Mouse (Mus musculus) midbrain, embryonic 10.5 days (tissue): ENCODE results near the gene Ppp1ca. TPM values are rescaled to one million over a fixed set of nuclear protein-coding genes. Genes with fewer than 3 reads are reported as not detected.
A peak's percentile ranks its signal among the peaks of the same experiment; 100 is the strongest.

ENCODE experiments used
- DNase-seq: peaks from one replicate; pipeline ENCODE4 v3.0.0-alpha.2; 2017; ENCODE audit warnings: low spot score
- H3K27ac ChIP-seq: fragments of 300-500 bp; sonication (generic); replicated peaks from 2 replicates; pipeline ENCODE4 v1.5.1; 2016; ENCODE audit warnings: mild to moderate bottlenecking
- H3K27me3 ChIP-seq: fragments of 300-500 bp; sonication (generic); 2 replicates; pipeline ENCODE4 v1.6.1; 2016; ENCODE audit warnings: low read depth, mild to moderate bottlenecking; ENCODE audit not compliant: poor library complexity, severe bottlenecking
- H3K36me3 ChIP-seq: fragments of 300-500 bp; sonication (generic); 2 replicates; pipeline ENCODE4 v1.6.1; 2016; ENCODE audit warnings: mild to moderate bottlenecking, moderate library complexity
- H3K4me1 ChIP-seq: fragments of 300-500 bp; sonication (generic); 2 replicates; pipeline ENCODE4 v1.6.1; 2016
- H3K4me3 ChIP-seq: fragments of 300-500 bp; sonication (generic); 2 replicates; pipeline ENCODE4 v1.5.1; 2016; ENCODE audit warnings: mild to moderate bottlenecking, moderate library complexity
- H3K9me3 ChIP-seq: fragments of 300-500 bp; sonication (generic); replicated peaks from 2 replicates; pipeline ENCODE4 v1.6.1; 2016; ENCODE audit warnings: mild to moderate bottlenecking
- WGBS: fragments of 180-500 bp; shearing (Covaris S2); methylation state at CpG from one replicate; pipeline ENCODE4 v1.1.7; 2016; 5-methylcytosine and 5-hydroxymethylcytosine counted together
- polyA plus RNA-seq: library from polyadenylated mRNA; unstranded; fragments of >200 nt; fragmentation: Nextera tagmentation; extraction: Ambion mirVana; gene quantifications from 2 replicates; pipeline ENCODE4 v1.2.1, GENCODE M21; 2016

Gene Ppp1ca
- polyA plus RNA-seq, 1 experiment from 2014 or later, result 1,059 TPM

DNA sequence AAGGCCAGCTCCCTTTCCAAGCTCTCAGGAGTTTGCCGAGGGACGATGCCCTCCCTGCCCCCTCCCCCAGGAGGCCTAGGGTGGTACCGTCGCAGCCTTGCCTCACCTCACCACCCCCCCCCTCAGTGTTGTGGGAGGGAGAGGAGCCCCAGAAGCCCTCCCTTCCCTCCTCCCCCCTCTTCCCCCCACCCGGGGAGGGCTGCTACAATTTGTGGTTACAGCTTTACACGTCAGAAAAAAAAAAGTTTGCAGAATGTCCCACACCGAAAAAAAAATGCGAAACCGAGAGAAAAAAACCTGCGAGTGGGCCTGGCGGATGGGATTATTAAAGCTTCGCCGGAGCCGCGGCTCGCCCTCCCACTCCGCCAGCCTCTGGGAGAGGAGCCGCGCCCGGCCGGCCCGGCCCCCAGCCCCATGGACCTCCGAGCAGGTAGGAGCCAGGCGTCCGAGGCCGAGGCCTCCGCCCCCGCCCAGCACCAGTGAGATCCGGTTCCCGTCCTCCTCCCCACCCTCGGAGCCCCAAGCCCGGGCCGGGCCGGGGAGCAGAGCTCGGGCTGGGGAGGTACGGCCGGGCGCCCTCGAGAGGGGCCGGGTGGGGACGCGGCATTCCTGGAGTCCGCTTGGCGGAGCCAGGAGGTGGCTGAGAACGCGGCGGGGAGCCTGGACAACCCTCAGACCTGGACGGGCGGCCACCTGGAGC is 22.4 kb downstream of the Ppp1ca start, which contains the start of the genes Clcf1 and AC109138.7:
TSS of gene Clcf1 (plus strand) at position 168 of the 700 bp plus-strand sequence.
TSS of gene AC109138.7 (plus strand) at position 287 of the 700 bp plus-strand sequence.
- H3K27me3 ChIP-seq, result peaks cover 92% of the 10 kb centered on the region
- under 1% methylated on average over 49 of the region's 49 CpGs for WGBS
- H3K4me3 ChIP-seq, result peak within 1 kb of the TSS; percentile 71
- no peaks in the 10 kb centered on the region for H3K36me3 ChIP-seq
- peak within 1 kb of the TSS; percentile 83 for H3K27ac ChIP-seq
- peak; percentile 62 for DNase-seq
- H3K9me3 ChIP-seq, result no peaks in the 10 kb centered on the region
- H3K4me1 ChIP-seq, result peaks cover 63% of the 10 kb centered on the region

DNA sequence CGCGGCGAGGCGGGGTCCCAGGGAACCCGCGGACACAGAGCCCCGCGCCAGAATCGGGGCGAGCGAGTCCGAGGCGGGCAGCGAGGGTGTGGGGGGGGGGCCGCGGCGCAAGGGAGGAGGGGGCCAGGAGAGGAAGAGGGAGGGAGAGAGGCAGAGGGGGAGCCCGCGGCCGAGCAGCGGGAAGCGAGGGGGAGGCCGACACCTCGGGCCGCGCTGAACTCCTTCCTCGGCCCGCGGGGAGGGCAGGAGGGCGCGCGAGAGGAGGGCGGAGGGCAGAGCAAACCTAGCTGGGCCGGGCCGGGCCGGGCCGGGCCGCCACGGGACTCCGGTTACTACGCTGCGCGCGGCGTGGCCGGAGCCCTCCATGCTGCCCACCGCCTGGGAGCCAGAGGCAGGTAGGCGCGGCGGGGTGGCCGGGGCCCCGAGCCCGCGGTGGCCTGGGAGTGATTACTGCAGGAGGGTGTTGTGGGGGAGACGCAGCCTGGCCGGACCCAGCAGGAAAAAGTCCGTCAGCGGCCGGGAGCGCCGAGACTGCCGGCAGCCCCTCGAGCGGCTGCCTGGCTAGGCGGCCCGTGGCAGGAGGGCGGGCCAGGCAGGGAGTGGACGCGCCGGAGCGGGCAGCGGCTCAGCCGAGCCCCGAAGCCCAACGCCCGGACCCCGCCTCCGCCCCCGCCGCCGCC is 23.0 kb downstream of the Ppp1ca start:
- WGBS, result 0% methylated on average over 63 of the region's 81 CpGs
- peaks cover 68% of the 10 kb centered on the region for H3K4me1 ChIP-seq

DNA sequence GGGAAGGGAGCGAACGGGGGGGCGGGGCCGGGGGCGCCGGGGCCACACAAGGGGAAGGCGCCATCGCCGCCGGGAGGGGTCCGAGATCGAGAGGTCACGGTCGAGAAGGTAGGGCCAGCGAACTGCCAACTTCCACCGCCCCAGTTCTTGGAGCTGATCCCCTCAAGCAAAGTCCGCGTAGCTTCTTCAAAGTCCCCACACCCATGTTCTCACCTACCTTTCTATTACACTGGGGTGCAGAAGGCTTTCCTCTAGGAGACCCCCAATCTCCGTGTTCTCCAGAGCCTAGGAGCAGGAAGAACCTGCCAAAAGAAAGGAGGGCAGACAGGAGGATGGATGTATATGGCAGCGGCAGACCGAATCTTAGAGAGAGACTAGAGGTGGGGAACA is 23.6 kb downstream of the Ppp1ca start:
- DNase-seq, result no peak
- H3K27ac ChIP-seq, result peak overlapping the region; percentile 83
- 4% methylated on average over 17 of the region's 21 CpGs for WGBS
- peaks cover 70% of the 10 kb centered on the region for H3K4me1 ChIP-seq
- H3K36me3 ChIP-seq, result no peaks in the 10 kb centered on the region
- no peaks in the 10 kb centered on the region for H3K9me3 ChIP-seq
- peak overlapping the region; percentile 71 for H3K4me3 ChIP-seq
- peaks cover 94% of the 10 kb centered on the region for H3K27me3 ChIP-seq

More for the DNA sequence above, 23.0 kb downstream of the Ppp1ca start:
- Histone ChIP-seq H3K9me3 (no peaks in the 10 kb centered on the region), H3K36me3 (no peaks in the 10 kb centered on the region), H3K4me3 (peak overlapping the region; percentile 71), H3K27ac (peak overlapping the region; percentile 83), H3K27me3 (peaks cover 94% of the 10 kb centered on the region)
- peak; percentile 69 for DNase-seq

DNA sequence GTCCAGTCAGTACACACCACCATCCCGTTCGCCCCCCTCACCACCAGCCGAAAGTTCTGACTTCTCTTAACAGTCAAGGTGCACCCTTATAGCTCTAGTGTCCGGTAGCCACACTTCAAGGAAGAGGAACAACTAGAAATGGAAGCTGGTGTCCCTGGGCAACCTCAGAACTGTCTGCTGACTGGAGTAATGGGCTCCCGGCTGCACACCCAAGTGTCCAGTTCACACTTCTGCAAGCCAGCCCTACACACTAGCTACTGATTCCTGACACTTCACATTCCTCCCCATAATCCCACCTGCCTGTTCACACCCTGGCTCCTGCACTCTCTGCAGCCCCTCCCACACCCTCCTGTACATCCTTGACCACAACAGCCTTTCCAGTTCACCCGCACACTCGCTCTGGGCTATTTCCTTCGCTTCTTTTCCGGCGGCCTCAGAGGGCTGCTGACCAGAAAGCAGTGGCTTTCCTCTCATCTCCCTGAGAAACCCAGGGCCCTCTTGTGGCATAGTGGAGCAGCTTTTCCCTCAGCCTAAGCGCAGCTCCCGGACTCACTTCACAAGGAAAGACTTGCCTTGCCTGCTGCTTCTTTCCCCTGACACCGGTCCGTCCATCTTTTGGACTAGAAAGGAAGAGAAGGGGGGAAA is 24.3 kb downstream of the Ppp1ca start:
- peaks cover 74% of the 10 kb centered on the region for H3K4me1 ChIP-seq
- H3K36me3 ChIP-seq, result no peaks in the 10 kb centered on the region
- 22% methylated on average over 14 of the region's 14 CpGs for WGBS
- H3K27me3 ChIP-seq, result peaks cover 94% of the 10 kb centered on the region
- H3K9me3 ChIP-seq, result no peaks in the 10 kb centered on the region
- H3K27ac ChIP-seq, result no peak overlapping the region
- DNase-seq, result peak; percentile 56
- peak overlapping the region; percentile 71; the same call in 1 of the 2 replicates for H3K4me3 ChIP-seq

DNA sequence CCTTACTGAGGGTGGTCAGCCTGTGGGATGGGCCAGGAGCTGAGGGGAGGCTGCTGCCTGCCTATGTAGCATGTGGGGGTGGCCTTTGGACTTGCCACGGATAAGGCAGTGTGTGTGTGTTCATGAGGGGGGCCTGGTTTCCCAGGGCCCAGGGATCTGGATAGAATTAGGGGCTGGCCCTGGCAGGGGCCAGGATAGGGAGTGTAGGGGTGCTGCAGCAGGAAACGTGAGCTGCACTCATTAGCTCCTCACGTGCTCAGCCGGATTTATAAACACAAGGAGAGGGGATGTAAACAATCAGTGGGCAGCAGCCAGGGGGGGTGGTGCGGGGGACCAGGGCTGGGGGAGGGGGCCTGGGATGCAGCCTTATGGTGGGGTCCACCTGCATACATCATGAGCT is 25.3 kb downstream of the Ppp1ca start:
- Histone ChIP-seq H3K27ac (no peak overlapping the region), H3K36me3 (no peaks in the 10 kb centered on the region), H3K4me3 (no peak overlapping the region), H3K9me3 (no peaks in the 10 kb centered on the region), H3K27me3 (peaks cover 94% of the 10 kb centered on the region), H3K4me1 (peaks cover 69% of the 10 kb centered on the region)
- DNase-seq, result no peak
- WGBS, result 10% methylated on average over 5 of the region's 5 CpGs

DNA sequence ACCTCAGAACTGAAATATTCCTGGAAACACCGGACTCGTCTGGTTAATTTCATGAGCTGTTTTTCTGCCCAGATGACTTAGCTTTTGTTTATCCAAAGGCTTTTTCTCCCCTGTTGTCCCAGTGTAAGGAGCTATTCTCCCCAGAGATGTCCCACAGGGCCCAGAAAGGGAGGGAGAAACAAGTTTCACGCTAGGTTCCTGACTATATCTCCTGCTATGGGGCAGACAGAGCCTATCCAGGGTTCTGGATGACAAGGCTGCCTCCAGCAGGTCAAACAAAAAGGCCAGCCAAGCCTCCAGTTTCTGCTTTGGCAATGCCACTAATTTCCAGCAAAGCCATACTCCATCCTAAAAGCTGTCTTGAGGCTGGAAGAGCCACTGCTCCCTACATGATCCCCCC is 26.0 kb downstream of the Ppp1ca start:
- no peak for DNase-seq
- no peak overlapping the region for H3K4me3 ChIP-seq
- H3K9me3 ChIP-seq, result no peaks in the 10 kb centered on the region
- H3K27ac ChIP-seq, result no peak overlapping the region
- H3K36me3 ChIP-seq, result no peaks in the 10 kb centered on the region
- H3K27me3 ChIP-seq, result peaks cover 88% of the 10 kb centered on the region
- peaks cover 65% of the 10 kb centered on the region for H3K4me1 ChIP-seq
- WGBS, result 53% methylated on average over 3 of the region's 3 CpGs

DNA sequence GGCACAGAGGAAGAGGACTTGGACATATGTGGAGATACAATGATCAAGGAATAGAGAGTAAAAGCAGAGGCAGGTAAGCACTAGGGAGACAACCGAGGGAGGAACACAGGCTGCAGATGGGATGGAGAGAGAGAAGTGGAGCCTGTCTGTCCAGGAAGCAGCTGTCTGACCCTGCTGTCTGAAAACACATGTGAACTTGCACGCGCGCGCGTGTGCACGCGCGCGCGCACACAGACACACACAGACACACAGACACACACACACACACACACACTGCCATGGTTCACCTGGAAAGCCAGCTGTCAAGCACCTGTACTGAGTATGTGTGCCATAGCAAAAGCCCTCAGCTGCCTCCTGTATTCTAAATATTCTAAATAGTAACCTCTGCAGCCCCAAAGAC is 26.4 kb downstream of the Ppp1ca start:
- DNase-seq, result no peak
- Histone ChIP-seq H3K4me3 (no peak overlapping the region), H3K4me1 (peaks cover 61% of the 10 kb centered on the region), H3K27me3 (peaks cover 84% of the 10 kb centered on the region), H3K27ac (no peak overlapping the region), H3K36me3 (no peaks in the 10 kb centered on the region), H3K9me3 (no peaks in the 10 kb centered on the region)
- 86% methylated on average over 9 of the region's 11 CpGs for WGBS

DNA sequence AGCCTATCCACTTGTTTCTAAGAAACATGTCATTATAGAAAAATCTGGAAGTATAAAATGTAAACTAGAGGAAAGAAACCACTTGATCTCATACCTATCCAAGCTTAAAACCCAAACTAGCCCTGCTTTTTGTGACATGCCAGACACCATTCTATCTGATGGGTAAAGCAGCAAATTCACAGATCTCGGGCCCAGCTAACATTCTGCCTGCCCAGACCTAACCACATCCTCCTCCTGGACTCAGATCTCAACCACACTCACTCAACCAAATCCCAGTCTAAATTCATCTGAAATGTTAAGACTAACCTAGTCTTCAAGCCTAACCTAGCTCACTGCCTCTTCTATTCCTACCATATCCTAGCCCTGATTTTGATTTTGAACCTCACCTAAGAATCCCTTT is 26.9 kb downstream of the Ppp1ca start:
- no peak overlapping the region for H3K27ac ChIP-seq
- peaks cover 56% of the 10 kb centered on the region for H3K4me1 ChIP-seq
- DNase-seq, result no peak
- H3K9me3 ChIP-seq, result no peaks in the 10 kb centered on the region
- H3K4me3 ChIP-seq, result no peak overlapping the region
- peaks cover 79% of the 10 kb centered on the region for H3K27me3 ChIP-seq
- 71% methylated on average over 1 of the region's 1 CpGs for WGBS
- H3K36me3 ChIP-seq, result no peaks in the 10 kb centered on the region

DNA sequence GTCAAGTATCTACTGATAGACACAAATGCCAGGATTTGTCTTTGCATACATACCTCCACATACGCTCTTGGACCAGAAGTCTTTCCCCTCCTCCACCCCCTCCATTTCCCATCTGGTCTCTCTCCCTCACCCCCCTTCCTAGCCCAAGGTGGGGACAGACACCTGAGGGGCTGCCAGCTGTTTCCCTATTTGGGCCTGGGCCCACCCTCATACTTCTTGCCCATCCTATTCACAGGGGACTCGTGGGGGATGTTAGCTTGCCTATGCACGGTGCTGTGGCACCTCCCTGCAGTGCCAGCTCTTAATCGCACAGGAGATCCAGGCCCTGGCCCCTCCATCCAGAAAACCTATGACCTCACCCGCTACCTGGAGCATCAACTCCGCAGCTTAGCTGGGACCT is 28.1 kb downstream of the Ppp1ca start:
- Histone ChIP-seq H3K27me3 (peaks cover 67% of the 10 kb centered on the region), H3K36me3 (no peaks in the 10 kb centered on the region), H3K4me3 (no peak overlapping the region), H3K4me1 (peaks cover 44% of the 10 kb centered on the region), H3K27ac (no peak overlapping the region), H3K9me3 (no peaks in the 10 kb centered on the region)
- 88% methylated on average over 6 of the region's 6 CpGs for WGBS
- no peak for DNase-seq

DNA sequence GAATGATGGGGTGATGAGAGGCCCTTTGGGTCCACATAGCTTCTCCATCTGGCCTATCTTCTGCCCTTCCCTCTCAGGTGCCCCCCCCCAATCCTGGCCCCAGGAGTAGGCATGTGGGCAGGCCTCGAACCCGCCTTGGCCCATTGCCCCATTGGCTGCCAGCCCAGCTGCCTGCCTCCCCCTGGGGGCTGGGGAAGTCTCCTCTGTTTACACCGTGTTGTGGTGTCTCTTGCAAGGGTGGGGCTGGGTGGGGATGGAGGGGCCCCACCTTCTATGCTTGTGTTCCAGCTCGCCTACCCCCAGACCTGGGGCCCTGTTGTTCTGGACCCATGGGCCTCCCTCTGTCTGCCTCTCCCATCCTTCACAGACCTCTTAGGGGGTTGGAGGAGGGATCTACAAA is 28.6 kb downstream of the Ppp1ca start:
- Histone ChIP-seq H3K36me3 (no peaks in the 10 kb centered on the region), H3K4me3 (no peak overlapping the region), H3K27ac (no peak overlapping the region), H3K9me3 (no peaks in the 10 kb centered on the region), H3K4me1 (peaks cover 39% of the 10 kb centered on the region), H3K27me3 (peaks cover 62% of the 10 kb centered on the region)
- DNase-seq, result no peak
- 71% methylated on average over 4 of the region's 4 CpGs for WGBS

DNA sequence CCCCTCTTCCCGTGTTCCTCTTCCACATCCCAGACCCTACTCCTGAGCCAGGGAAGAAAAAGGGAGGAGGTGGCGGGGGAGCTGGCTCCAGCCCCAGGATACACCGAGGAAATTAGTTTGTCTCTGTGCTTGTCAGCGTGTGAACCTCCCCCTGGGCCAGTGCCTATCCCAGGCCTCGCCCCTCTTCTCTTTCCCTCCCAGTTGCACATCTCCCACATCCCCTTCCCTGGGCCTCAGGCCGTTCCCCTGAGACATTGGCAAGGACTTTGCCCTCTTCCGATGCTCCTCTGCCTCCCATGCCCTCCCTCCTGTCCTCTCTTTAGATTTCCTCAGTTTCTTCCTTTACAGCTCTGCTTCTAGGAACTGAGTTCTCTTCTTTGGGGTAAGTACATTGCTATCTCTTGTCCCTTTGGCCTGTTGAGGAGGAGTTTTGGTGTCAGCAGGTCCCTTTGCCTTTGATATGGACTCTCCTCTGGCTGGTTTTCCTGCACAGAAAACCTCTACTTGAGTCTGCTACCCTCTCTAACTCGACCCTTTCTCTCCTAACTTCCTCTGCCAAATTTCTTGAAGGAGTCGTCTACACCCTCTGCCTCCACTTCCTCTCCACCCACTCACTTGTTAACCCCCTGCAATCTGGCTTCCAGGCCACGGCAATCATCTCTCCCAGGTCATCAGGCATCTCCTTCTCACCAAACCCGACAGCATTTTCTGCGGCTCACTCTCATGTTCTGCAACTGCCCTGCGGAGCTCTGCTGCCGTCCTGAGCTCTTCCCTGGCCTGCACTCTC is 29.3 kb downstream of the Ppp1ca start:
- Histone ChIP-seq H3K4me3 (no peak overlapping the region), H3K27me3 (peaks cover 55% of the 10 kb centered on the region), H3K36me3 (no peaks in the 10 kb centered on the region), H3K4me1 (peaks cover 33% of the 10 kb centered on the region), H3K27ac (no peak overlapping the region), H3K9me3 (no peaks in the 10 kb centered on the region)
- no peak for DNase-seq
- WGBS, result 53% methylated on average over 14 of the region's 14 CpGs

DNA sequence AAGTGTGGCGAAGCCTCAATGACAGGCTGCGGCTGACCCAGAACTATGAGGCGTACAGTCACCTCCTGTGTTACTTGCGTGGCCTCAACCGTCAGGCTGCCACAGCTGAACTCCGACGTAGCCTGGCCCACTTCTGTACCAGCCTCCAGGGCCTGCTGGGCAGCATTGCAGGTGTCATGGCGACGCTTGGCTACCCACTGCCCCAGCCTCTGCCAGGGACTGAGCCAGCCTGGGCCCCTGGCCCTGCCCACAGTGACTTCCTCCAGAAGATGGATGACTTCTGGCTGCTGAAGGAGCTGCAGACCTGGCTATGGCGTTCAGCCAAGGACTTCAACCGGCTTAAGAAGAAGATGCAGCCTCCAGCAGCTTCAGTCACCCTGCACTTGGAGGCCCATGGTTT is 30.3 kb downstream of the Ppp1ca start:
- Histone ChIP-seq H3K36me3 (no peaks in the 10 kb centered on the region), H3K27ac (no peak overlapping the region), H3K27me3 (peaks cover 50% of the 10 kb centered on the region), H3K9me3 (no peaks in the 10 kb centered on the region), H3K4me3 (no peak overlapping the region), H3K4me1 (peaks cover 24% of the 10 kb centered on the region)
- no peak for DNase-seq
- WGBS, result 88% methylated on average over 11 of the region's 11 CpGs
